Mouse (Mus musculus) kidney, adult 8-10 months (tissue): Measurements from ENCODE around the gene Adarb2.
A peak's percentile ranks its signal among the peaks of the same experiment; 100 is the strongest.

Source experiments
- DNase-seq, 2 experiments: peaks; one replicate each; pipeline ENCODE4 v3.0.0; 2022

Gene Adarb2

GRCm38 (mm10) chr13:8202681-8203476 is at the start of gene Adarb2:
TSS of gene Adarb2 (plus strand) at chr13:8202866.
- no peak for DNase-seq

- DNase-seq, result peak in 1 of 2 experiments; percentile 2
Measured at GRCm38 (mm10) chr13:8173800-8174199, 28.9 kb upstream of the Adarb2 start.

GRCm38 (mm10) chr13:8191977-8192376 is 10.7 kb upstream of the Adarb2 start:
- DNase-seq, result no peak

GRCm38 (mm10) chr13:8199186-8199880 is 3.3 kb upstream of the Adarb2 start:
- DNase-seq, result no peak

GRCm38 (mm10) chr13:8203477-8203813 is 779 bp downstream of the Adarb2 start:
- no peak for DNase-seq

GRCm38 (mm10) chr13:8207337-8207736 is 4.7 kb downstream of the Adarb2 start:
- DNase-seq, result no peak

GRCm38 (mm10) chr13:8210776-8211175 is 8.1 kb downstream of the Adarb2 start:
- DNase-seq, result no peak

GRCm38 (mm10) chr13:8238871-8239270 is 36.2 kb downstream of the Adarb2 start:
- DNase-seq, result no peak

GRCm38 (mm10) chr13:8248016-8248667 is 45.5 kb downstream of the Adarb2 start:
- no peak for DNase-seq

GRCm38 (mm10) chr13:8272158-8272945 is 69.7 kb downstream of the Adarb2 start:
- DNase-seq, result no peak

- no peak for DNase-seq
Measured at GRCm38 (mm10) chr13:8283116-8283515, 80.5 kb downstream of the Adarb2 start.

GRCm38 (mm10) chr13:8316347-8317141 is 113.9 kb downstream of the Adarb2 start:
- no peak for DNase-seq

- no peak for DNase-seq
Measured at GRCm38 (mm10) chr13:8333589-8334455, 131.2 kb downstream of the Adarb2 start.

- DNase-seq, result no peak
Measured at GRCm38 (mm10) chr13:8334580-8334979, 131.9 kb downstream of the Adarb2 start.

- DNase-seq, result no peak
Measured at GRCm38 (mm10) chr13:8341086-8341807, 138.6 kb downstream of the Adarb2 start.

- DNase-seq, result no peak
Measured at GRCm38 (mm10) chr13:8347147-8347546, 144.5 kb downstream of the Adarb2 start.

GRCm38 (mm10) chr13:8352341-8352740 is 149.7 kb downstream of the Adarb2 start:
- no peak for DNase-seq

- no peak for DNase-seq
Measured at GRCm38 (mm10) chr13:8352952-8353351, 150.3 kb downstream of the Adarb2 start.

GRCm38 (mm10) chr13:8365523-8365922 is 162.9 kb downstream of the Adarb2 start:
- no peak for DNase-seq

- DNase-seq, result no peak
Measured at GRCm38 (mm10) chr13:8366087-8366486, 163.4 kb downstream of the Adarb2 start.
